In genomic region chr11:86582543-86583260, GRCm38 (mm10) we compare ENCODE assay signal across 13 mouse cellular contexts. TPM values are rescaled to one million over a fixed set of nuclear protein-coding genes. Genes with fewer than 3 reads are reported as not detected.
DNase-seq lines count a peak whose midpoint lies in the region; ATAC-seq and TF ChIP-seq lines count a peak whose summit lies in the region.
"Had no signal": no experiment of that assay in that cellular context is flagged by ENCODE, and none has a peak within 500 bp of the region (broad histone marks: within the 10 kb centered on the region; RNA-seq: fewer than 3 reads in every experiment).

No protein-coding gene starts in this region.

- H3K9me3 ChIP-seq in heart, embryonic 14.5 days (ENCODE audit: control insufficient read depth, low read length), result no peaks in the 10 kb centered on the region
- no peaks in the 10 kb centered on the region for H3K9me3 ChIP-seq in liver, postnatal 0 days (ENCODE audit: low read length)
- H3K9me3 ChIP-seq: limb, embryonic 13.5 days had no signal

- H3ac ChIP-seq in C2C12 (ENCODE audit: control insufficient read depth, insufficient read length, low read depth), result peak overlapping the region; percentile 68

- H3K79me2 ChIP-seq in C2C12 (ENCODE audit: control insufficient read depth, insufficient read depth), result peaks cover 48% of the 10 kb centered on the region

- no peak overlapping the region for H3K9ac ChIP-seq in heart, embryonic 14.5 days (ENCODE audit: low read length)
- no peak overlapping the region for H3K9ac ChIP-seq in liver, postnatal 0 days (replicated peaks)
- H3K9ac ChIP-seq: hindbrain, embryonic 14.5 days; limb, embryonic 13.5 days had no signal

- no peaks in the 10 kb centered on the region for H3K27me3 ChIP-seq in heart, embryonic 14.5 days (ENCODE audit: control insufficient read depth, insufficient read depth, low read length)
- H3K27me3 ChIP-seq in C2C12 (ENCODE audit: control insufficient read depth, insufficient read depth, insufficient read length), result no peaks in the 10 kb centered on the region
- H3K27me3 ChIP-seq in liver, postnatal 0 days (ENCODE audit: insufficient read depth, low read length), result no peaks in the 10 kb centered on the region
- H3K27me3 ChIP-seq: limb, embryonic 13.5 days had no signal

- peaks cover 14 to 32% of the 10 kb centered on the region in 2 experiments for H3K4me1 ChIP-seq in heart, embryonic 14.5 days (ENCODE audit: control insufficient read depth in 2 of 2, insufficient read depth in 2 of 2, low read length in 2 of 2)
- peaks cover 28% of the 10 kb centered on the region for H3K4me1 ChIP-seq in brown adipose tissue, adult 24 weeks (ENCODE audit: control insufficient read depth, insufficient read depth, insufficient read length, low read length)
- H3K4me1 ChIP-seq in liver, postnatal 0 days (ENCODE audit: insufficient read depth), result peaks cover 43% of the 10 kb centered on the region

- peaks cover 39% of the 10 kb centered on the region for H3K79me3 ChIP-seq in C2C12 (ENCODE audit: low read depth)

- TF ChIP-seq CTCF in C2C12 (IDR thresholded peaks at IDR 0.05; ENCODE audit: control insufficient read depth, insufficient read depth, insufficient read length), result no peak
- TF ChIP-seq CTCF in liver, postnatal 0 days (IDR thresholded peaks at IDR 0.05; ENCODE audit: low read depth), result no peak

- no peak for DNase-seq in heart, postnatal 25 days (ENCODE audit: low spot score)
- no peak for DNase-seq in liver, postnatal 0 days
- DNase-seq in adrenal gland, postnatal 10 days, result no peak
- no peak for DNase-seq in gastrocnemius, adult 18-20 months (ENCODE audit: low spot score)
- DNase-seq in thymus, postnatal 10 days (ENCODE audit: low spot score in 2 of 2), result no peak
- DNase-seq: adrenal gland, postnatal 25 days; cerebellum, adult 9-10 months; thymus, adult 18-20 months had no signal

- no peak overlapping the region for H3K4me3 ChIP-seq in heart, embryonic 14.5 days (ENCODE audit: control insufficient read depth in 1 of 2, insufficient read depth in 1 of 2, low read depth in 1 of 2, low read length in 2 of 2)
- H3K4me3 ChIP-seq in C2C12 (ENCODE audit: insufficient read depth, poor library complexity, severe bottlenecking), result peak overlapping the region; percentile 98
- H3K4me3 ChIP-seq in brown adipose tissue, adult 24 weeks (ENCODE audit: insufficient read depth, low read depth, low read length), result no peak overlapping the region
- no peak overlapping the region for H3K4me3 ChIP-seq in liver, postnatal 0 days (ENCODE audit: low read depth, low read length)
- H3K4me3 ChIP-seq: limb, embryonic 13.5 days had no signal

- TF ChIP-seq EP300 in liver, postnatal 0 days (IDR thresholded peaks at IDR 0.05; ENCODE audit: low read depth), result no peak

- WGBS in heart, embryonic 14.5 days, result 78% methylated on average over 7 of the region's 7 CpGs
- 81% methylated on average over 7 of the region's 7 CpGs for WGBS in liver, postnatal 0 days (ENCODE audit: insufficient replicate concordance)

- intact Hi-C loops in heart, postnatal 25 days (cut with DNase I), result no loop called here

- no peak overlapping the region for H3K4me2 ChIP-seq in heart, embryonic 14.5 days (ENCODE audit: low read length)
- peak overlapping the region; percentile 64; the same call in 1 of the 2 replicates for H3K4me2 ChIP-seq in liver, postnatal 0 days (ENCODE audit: low read depth, low read length)
- H3K4me2 ChIP-seq: hindbrain, embryonic 14.5 days; limb, embryonic 13.5 days had no signal

- peaks cover 10% of the 10 kb centered on the region; the same call in 1 of the 2 replicates for H3K36me3 ChIP-seq in heart, embryonic 14.5 days (ENCODE audit: control insufficient read depth, insufficient read depth, low read length)
- peaks cover 35% of the 10 kb centered on the region for H3K36me3 ChIP-seq in C2C12 (ENCODE audit: control insufficient read depth, insufficient read depth)
- no peaks in the 10 kb centered on the region for H3K36me3 ChIP-seq in liver, postnatal 0 days (replicated peaks; ENCODE audit: insufficient read depth, low read length)

- H3K27ac ChIP-seq in heart, embryonic 14.5 days (replicated peaks in 1 of 2; ENCODE audit: control insufficient read depth in 1 of 2, insufficient read depth in 1 of 2, low read depth in 2 of 2, low read length in 2 of 2), result peak overlapping the region; percentile 12 to 77; a peak in 2 of 4 replicates
- peak overlapping the region; percentile 99; the same call in 1 of the 2 replicates for H3K27ac ChIP-seq in brown adipose tissue, adult 24 weeks (replicated peaks; ENCODE audit: low read depth, low read length)
- H3K27ac ChIP-seq in liver, postnatal 0 days (ENCODE audit: low read depth), result peak overlapping the region; percentile 90
- H3K27ac ChIP-seq: hindbrain, embryonic 14.5 days; limb, embryonic 13.5 days had no signal

- ATAC-seq in heart, embryonic 14.5 days (ENCODE audit: insufficient number of reproducible peaks, insufficient read depth, low FRiP score, low read depth), result no peak
- no peak for ATAC-seq in liver, postnatal 0 days

TF ChIP-seq in C2C12, 6 proteins besides CTCF, POLR2A, EP300 and RAD21:
- no peak for TF ChIP-seq CEBPB (IDR thresholded peaks at IDR 0.05; ENCODE audit: low read depth)
- no peak for TF ChIP-seq FOSL1 (IDR thresholded peaks at IDR 0.05; ENCODE audit: insufficient read depth, low read length, poor library complexity, severe bottlenecking)
- TF ChIP-seq USF1 (IDR thresholded peaks at IDR 0.05; ENCODE audit: low read depth), result no peak
- peak; percentile 27 for TF ChIP-seq MAX (IDR thresholded peaks at IDR 0.05)
- TF ChIP-seq MYOD1 (IDR thresholded peaks at IDR 0.05; ENCODE audit: control insufficient read depth, insufficient read length, low read depth), result no peak

RNA-seq across cellular contexts. Expression of gene Tubd1, which starts 37.9 kb away (rescaled TPM):
- polyA plus RNA-seq in heart, embryonic 14.5 days (2014; fragmentation: Nextera tagmentation; extraction: Ambion mirVana), result 12.0 and 13.2 TPM in 2 replicates
- 1 to 10 TPM; 4.6 to 4.8 TPM for total RNA-seq in heart, postnatal 25 days (2021)
- 6.1 TPM for polyA plus RNA-seq in C2C12 (2012; fragmentation: generic; extraction: Trizol)
- 7.5 and 9.3 TPM in 2 replicates for polyA plus RNA-seq in brown adipose tissue, adult 24 weeks (2012; ENCODE audit: insufficient read depth, insufficient read length, missing spikeins)
- 4.3 and 4.4 TPM in 2 replicates for polyA plus RNA-seq in liver, postnatal 0 days (2015; fragmentation: Nextera tagmentation; extraction: Ambion mirVana)
- total RNA-seq in adrenal gland, postnatal 10 days (2021), result 1 to 10 TPM; 7.5 to 8.2 TPM
- 1 to 10 TPM; 6.8 to 7.0 TPM for total RNA-seq in gastrocnemius, adult 18-20 months (2021)

RNA-seq across cellular contexts. Expression of gene Rps6kb1, which starts 38.1 kb away (rescaled TPM):
- 33.4 and 34.8 TPM in 2 replicates for polyA plus RNA-seq in heart, embryonic 14.5 days (2014; fragmentation: Nextera tagmentation; extraction: Ambion mirVana)
- total RNA-seq in heart, postnatal 25 days (2021), result 10 to 100 TPM; 19.1 to 19.2 TPM
- 9.8 TPM for polyA plus RNA-seq in C2C12 (2012; fragmentation: generic; extraction: Trizol)
- 42.7 and 44.0 TPM in 2 replicates for polyA plus RNA-seq in brown adipose tissue, adult 24 weeks (2012; ENCODE audit: insufficient read depth, insufficient read length, missing spikeins)
- polyA plus RNA-seq in liver, postnatal 0 days (2015; fragmentation: Nextera tagmentation; extraction: Ambion mirVana), result 20.6 and 23.6 TPM in 2 replicates
- total RNA-seq in adrenal gland, postnatal 10 days (2021), result 10 to 100 TPM; 33.3 to 37.8 TPM
- total RNA-seq in gastrocnemius, adult 18-20 months (2021), result 10 to 100 TPM; 19.6 to 20.1 TPM

Comparison
In these comparisons a context has a peak if more than half of its experiments do, and no peak if none do; other contexts are left out.
1. H3K27ac ChIP-seq: peak in every context shown above with its lines; median percentile 99 in brown adipose tissue, adult 24 weeks; 90 in liver, postnatal 0 days; 44 in heart, embryonic 14.5 days.